Mouse (Mus musculus): ENCODE data around the gene Pim3.

GRCm38 (mm10) chr15:88870418-88871185 lies 8.6 kb downstream of the Pim3 start:
- no peak for TF ChIP-seq CTCF (IDR thresholded peaks at IDR 0.05; ENCODE audit: borderline replicate concordance, insufficient read depth, low read depth, low read length)
- TF ChIP-seq POLR2A (IDR thresholded peaks at IDR 0.05; ENCODE audit: borderline replicate concordance, insufficient read depth, low read length): no peak

Measured in cerebellum, adult 2 months (tissue).